Mouse (Mus musculus): ENCODE data around the gene Adap2.
"Not testable (repeated sequence)": the region's sequence is repeated elsewhere in the genome, so short reads cannot be mapped to it uniquely, and the experiment has no call there.

Gene Adap2

DNA sequence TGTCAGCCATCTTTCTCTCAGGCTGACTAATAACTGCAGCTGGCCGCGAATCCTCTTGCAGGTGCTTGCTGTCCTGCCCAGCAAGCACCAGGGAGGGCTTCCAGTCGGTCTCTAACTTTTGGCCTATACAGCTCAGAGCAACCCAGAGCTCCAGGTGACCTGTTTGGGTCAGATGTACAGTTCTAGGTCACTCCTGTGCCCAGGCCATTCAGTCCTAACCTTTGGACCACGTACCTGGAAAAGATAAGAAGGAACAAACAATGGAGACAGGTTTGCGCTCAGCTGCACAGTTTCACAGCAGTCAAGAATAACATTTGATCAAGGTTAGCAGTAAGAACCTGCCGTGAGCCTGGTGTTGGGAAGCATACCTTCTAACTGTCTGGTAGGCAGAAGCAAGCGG, 5.1 kb downstream of the Adap2 start:
- no peak for DNase-seq (ENCODE audit: low spot score in 2 of 2)

DNA sequence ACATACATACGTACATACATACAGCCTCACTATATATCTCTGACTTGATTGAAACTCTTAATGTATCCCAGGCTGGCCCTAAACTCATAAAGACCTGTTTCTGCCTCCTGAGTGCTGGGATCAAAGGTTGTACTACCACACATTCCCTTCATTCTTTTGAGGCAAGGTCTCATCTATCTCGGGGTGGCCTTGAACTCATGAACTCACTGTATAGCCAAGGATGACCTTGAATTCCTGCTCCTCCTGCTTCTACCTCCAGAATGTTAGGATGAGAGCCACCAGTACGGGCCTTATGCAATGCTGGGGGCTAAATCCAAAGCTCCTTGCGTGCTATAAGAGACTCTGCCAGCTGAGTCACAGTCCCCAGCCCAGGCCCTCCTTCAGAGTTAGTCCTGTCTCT, 7.1 kb downstream of the Adap2 start:
- no peak for DNase-seq (ENCODE audit: low spot score in 2 of 2)

DNA sequence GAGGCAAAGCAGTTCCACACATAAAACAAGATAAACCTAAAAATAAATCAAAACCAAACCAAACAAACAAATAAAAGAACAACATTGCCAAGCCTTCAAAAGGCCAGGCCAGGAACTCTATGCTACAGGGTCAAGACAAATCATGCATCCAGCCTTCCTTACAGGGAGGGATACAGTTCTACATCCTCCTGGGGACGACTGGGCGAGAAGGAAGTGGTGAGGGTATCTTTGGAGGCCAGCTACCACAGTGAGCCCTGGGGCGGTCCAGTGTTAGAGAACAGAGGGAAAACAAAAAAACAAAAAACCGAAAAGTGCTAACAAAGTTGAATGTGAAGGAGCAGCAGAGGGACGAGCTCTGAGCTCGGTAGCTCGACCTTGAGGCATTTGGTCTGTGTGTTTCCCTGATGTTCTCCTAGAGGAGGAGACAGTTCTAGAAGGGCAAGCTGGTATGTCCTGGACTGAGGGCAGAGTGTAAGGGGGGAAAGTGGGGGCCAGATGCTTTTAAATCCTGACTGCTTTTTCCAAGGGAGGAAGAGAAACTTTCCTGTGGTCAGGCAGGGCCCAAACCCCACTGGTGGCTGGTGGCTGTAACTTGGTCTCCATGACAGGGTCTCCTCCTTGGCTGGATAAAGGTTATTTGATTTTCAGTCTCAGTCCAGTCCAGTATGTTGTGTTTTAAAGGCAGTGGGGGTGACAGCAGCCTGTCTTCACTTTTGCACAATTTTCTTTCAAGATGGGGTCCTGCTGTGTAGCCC, 9.6 kb downstream of the Adap2 start:
- DNase-seq (ENCODE audit: low spot score in 2 of 2) = no peak

DNA sequence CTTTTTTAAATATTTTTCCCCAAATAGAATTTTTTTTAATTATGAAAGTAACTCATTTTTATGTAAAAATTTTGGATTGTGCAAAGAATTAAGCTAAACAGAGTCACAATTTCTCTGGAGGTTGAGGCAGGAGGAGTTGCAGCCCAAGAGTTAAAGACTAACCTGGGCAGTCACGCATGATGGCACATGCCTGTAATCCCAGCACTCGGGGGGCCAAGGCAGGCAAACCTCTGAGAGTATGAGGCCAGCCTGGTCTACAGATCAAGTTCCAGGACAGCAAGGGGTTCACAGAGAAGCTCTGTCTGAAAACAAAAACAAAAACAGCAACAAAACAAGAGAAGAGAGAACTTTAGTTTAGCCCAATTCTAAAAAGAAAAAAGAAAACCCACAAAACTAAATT, 10.3 kb downstream of the Adap2 start:
- no peak for DNase-seq (ENCODE audit: low spot score in 2 of 2)

DNA sequence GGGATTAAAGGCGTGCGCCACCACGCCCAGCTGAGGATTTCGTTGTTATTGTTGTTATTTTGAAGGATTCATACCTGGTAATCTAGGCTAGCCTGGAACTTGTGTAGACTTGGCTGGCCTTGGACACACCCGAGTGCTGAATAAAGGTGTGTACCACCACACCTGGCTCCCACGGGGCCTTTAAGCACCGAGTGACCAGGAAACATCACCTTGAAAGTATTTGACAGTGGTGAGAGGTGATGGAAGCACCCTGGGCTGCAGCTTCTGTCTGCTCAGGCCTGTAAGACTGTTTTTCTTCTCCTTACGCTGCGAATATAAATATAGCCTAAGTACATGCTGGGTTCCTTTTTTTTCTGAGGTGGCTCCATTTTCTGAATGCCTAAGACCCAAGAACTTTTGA, 14.2 kb downstream of the Adap2 start:
- no peak for DNase-seq (ENCODE audit: low spot score in 2 of 2)

DNA sequence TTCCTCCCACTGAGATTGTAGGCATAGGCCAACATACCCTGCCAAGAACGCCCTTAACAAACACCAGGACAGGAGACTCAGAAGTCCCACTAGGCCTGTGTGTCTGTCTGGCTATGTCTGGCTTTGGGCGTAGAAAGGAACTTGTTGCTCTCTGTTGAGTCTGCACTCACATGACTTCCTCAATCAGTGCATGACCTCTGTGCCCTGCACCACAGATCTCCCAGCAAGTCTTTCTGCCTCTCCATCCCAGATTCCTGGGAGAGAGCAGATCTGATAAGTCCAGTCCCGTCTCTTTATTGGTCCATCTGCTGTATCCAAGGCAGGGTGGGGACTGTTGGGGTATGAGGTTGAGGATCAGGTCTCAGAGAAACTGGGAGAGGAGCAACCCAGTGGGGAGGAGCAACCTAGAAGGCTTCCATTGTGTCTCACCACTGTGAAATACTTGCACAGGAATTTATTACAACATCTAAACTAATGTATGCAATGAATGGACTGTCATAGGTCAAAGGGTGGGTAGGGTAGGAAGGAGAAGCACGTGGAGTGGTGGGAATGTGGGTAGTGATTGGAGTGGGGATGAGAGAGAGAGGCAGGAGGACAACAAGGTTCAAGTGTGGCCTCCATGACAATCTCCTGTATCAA, 14.8 kb downstream of the Adap2 start:
- no peak for DNase-seq (ENCODE audit: low spot score in 2 of 2)

DNA sequence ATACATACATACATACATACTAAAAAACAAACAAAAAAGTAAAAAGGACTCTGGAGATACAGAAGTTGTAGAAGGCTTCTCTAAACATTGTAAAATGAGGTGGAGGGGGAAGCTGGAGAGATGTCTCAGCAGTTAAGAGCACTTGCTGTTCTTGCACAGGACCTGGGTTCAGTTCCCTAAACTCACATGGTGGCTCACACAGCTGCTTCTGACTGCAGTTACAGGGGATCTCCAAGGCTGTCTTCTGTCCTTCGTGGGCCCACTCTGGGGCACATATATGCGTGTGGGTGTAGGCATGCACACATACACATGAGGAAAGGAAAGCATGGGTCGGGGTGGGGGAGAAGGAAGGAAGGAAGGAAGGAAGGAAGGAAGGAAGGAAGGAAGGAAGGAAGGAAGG, 15.7 kb downstream of the Adap2 start:
- DNase-seq (ENCODE audit: low spot score in 2 of 2) = no peak

DNA sequence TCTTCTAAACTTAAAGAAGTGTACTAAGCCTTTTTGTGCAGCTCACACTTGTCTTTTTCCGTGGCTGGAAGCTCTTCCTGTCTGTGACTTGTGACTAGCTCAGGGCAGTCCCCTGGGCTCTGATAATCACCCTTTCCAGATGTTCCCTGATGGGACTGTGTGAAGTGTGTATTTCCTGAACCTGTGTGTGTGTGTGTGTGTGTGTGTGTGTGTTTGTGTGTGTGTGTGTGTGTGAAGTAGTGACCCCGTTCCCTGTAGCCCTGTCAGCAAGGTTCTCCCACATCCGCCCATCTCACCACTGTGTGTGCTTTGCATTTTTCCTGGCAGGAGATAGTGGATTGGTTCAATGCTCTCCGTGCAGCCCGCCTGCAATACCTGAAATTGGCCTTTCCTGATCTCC, 16.4 kb downstream of the Adap2 start:
- no peak for DNase-seq (ENCODE audit: low spot score in 2 of 2)

DNA sequence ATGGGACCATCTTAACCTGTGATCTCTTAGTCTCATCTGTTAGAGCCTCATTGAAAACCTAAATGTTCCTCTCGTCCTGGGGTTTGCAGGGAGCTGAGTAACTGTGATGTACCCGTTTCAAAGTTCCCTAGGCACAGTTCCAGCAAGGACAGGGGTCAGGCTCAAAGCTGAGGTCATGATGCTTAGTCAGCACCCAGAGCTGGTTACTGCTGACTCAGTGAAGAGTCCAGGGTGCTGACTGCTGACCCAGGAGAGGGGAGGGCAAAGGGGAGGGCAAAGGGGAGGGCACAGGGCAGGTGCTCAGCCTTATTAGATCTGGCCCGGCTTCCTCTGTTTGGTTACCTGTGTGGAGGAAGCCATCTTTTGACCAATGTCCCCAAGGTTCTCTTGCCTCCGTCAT, 18.0 kb downstream of the Adap2 start:
- no peak for DNase-seq (ENCODE audit: low spot score in 2 of 2)

DNA sequence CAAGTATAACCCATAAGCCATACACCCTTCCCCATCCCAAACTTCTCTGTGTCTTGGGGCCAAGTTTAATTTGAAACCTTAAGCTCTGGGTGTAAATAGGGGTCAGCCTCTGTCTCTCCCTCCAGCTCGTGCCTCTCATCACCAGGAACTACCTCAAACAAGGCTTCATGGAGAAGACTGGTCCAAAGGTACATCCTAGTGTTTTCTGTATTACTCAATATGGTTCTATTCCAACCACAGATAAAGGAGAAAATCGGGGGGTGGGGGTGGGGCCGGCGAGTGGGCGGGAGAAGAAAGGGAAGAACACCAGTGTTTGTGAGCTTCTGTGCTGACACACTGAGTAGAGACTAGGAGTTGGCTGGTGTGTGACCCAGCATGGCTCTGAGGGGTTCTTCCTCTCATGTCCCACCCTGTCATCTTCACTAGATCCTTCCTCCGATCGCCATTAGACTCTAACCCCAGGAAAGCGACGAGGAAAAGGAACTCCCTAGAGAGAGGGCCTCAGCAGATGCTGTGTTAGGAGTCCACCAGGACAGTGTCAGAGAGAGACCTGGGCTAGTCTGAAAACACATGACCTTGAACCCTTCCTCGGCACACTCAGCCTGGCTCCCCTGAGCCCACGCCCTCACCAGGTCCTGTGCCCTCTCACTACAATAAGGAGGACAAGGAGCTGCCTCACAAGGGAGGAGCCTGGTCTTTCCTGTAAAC, 20.2 kb downstream of the Adap2 start:
- DNase-seq (ENCODE audit: low spot score in 2 of 2) = no peak

DNA sequence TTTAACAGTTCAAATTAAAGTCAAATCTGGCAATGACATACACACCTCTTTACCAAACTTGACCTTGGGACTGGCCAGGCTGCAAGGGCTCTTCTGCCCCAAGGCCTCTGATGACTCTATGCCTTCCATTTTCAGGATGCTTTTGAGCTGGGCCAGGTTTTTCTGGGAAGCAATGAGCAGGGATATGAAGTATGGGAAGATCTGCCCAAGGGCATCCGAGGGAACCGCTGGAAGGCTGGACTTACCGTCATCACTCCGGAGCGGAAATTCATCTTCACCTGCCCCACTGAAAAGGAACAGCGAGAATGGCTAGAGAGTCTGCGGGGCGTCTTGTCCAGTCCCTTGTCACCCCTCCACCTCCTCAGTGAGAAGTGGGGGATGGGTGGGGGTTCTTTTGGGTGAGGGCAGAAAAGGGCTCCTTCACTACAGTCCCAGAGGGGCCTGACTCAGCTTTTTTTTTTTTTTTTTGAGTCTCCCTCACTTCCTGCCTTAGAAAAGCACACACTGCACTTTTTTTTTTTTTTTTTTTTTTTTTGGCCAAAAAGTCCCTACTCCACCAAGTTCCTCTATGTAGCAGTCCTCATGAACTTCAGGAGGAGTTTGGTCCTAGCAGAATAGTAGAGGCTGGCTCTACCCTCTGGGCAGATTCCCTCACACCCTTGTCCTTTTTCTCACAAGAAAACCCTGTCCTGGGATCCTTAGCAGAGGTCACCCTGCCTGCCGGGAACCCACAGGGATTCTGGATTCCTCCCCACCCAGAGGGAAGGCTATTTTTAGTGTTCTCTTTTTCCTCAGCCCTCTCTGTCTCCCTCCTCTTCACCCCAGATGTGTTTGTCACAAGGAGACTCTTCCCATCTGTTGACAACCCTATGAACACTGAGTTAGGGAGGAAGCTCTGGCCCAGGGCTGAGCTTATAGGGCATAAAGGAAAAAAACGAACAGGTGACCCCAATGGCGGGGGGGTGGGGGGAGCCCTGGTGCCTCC, 23.3 kb downstream of the Adap2 start:
- DNase-seq (ENCODE audit: low spot score in 2 of 2) = no peak

DNA sequence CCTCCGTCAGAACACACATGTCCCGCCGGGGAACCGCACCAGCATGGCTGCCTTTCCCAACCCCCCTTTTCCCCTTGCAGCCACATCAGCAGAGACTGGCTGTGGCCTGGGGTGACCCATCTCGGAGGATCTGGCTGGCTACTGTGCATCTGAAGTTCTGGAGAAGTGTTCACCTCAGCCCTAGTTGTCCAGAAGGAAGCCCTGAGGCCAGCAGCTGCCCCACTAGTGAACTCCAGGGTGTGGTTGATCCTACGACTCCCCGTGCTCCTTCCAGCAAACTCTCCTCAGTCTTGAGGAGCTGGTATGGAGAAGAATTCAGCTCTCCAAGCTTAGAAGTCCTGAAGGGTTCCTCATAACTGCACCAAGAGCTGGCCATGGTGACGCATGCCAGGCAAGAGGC, 24.4 kb downstream of the Adap2 start:
- no peak for DNase-seq (ENCODE audit: low spot score in 2 of 2)

DNA sequence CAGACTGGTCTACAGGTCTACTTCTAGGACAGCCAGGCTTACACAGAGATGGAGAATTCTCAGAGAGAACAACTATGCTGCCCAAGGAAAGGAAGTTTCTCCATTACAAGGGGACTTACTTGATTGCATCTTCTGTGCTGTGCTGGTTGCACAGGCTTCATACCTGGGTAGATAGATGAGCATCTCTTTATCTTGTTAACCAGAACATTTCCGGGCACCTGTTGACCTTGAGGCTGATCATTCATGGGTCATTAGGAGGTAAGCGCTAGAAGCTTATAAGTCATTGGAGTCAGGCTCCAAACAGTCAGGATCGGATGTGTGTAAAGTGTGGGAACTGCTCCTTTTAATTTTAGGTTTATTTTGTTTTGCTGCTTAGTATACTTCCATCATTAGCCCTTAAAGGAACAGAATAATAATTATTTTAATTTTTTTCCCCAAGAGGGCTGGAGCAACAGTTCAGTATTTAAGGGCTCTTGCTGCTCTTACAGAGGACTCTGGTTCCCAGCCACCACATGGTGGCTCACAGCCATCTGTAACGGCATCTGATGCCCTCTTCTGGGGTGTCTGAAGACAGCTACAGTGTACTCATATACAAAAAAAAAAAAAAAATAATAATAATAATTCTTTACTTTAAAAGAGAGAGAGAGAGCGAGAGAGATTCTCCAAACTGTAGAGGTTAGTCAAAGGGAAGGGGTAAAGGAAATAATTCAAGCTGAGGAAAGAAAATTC, 27.3 kb downstream of the Adap2 start:
- no peak for DNase-seq (ENCODE audit: low spot score in 2 of 2)

DNA sequence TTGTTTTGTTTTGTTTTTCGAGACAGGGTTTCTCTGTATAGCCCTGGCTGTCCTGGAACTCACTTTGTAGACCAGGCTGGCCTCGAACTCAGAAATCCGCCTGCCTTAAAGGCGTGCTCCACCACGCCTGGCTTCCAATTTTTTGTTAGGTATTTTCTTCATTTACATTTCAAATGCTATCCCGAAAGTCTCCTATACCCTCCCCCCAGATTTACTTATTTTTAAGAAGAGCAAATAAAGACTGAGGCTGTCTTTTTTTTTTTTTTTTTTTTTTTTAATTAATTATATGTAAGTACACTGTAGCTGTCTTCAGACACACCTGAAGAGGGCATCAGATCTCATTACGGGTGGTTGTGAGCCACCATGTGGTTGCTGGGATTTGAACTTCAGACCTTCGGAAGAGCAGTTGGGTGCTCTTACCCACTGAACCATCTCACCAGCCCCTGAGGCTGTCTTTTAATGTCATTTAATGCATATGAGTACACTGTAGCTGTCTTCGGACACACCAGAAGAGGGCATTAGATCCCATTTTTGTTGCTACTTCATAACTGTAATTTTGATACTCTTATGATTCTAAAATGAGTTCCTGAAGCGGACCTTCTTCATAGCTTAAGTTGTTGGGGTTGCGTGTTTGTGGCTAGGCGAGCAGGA, 29.3 kb downstream of the Adap2 start:
- not testable (repeated sequence) for DNase-seq (ENCODE audit: low spot score in 2 of 2)

DNA sequence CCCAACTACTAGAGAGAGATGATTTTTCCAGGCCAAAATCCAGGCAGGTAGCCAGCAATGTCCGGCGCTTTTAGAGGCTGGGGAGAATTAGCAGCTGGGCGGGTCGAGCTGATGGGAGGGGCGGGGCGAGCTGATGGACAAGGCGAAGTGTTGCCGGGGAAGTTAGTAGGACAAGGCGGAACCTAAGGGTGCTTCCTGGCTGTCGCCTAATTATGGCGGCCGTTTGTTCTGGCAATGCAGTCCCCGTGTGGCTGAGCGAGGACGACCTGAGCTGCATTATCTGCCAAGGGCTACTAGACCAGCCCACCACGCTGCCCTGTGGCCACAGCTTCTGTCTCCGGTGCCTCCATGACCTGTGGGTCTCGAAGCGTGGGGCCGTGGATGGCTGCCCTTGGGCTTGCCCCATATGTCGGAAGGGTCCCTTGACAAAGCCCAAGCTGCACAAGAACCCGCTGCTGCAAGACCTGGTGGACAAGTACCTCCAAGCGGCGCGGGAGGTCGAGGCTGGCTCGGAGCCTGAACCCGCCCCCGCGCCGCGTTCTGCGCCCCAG, 29.9 kb downstream of the Adap2 start, which contains the start of gene Rnf135:
Gene Rnf135 (plus strand): TSS at position 147 of the 551 bp plus-strand sequence.
- peak; percentile 85 to 90 for DNase-seq (ENCODE audit: low spot score in 2 of 2)

DNA sequence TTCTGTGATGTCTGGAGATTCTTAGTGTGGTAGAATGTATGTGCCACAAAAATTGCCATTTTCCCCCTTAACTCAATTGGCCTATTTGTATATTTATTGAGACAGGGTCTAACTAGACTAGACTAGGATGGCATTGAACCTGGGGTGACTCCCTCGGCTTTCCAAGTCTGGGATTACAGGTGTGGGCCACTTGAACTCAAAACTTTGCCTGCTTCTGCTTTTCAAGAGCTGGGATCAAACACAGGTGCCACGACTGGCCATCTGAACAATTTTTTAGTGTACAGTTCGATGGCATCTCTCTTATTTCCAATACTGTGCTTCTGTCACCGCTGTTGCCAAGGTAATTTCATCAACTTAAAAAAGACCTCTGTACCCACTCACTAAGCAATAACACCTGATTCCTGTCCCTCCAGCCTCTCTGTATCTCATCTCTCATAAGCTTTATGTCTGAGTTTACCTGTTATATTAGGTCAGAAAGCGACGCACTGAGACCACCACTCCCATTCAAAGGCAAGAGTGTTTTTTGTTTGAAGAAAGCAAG, 30.7 kb downstream of the Adap2 start:
- DNase-seq (ENCODE audit: low spot score in 2 of 2) = no peak

DNA sequence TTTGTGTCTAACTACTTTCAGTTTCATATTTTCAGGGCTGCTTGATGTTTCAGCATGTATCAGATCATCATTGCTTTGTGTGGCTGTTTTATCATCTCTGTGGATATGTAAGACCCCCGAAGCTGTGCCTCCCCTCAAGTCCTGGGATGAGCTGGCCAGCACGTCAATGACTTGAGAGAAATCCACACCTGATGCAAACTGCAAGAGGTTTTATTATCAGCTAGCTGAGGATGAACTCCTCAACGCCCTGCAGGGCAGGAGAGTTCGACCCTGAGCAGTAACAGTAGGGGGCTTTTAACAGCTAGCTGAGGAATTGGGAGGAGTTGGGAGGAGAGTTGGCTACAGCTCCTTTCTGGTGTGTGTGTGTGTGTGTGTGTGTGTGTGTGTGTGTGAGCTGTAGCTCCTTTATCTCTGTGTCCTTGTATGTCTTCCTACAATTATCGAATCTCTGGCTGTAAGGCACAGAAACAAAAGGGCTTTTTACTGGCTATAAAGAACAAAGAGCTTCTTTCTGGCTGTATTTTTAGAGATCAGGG, 31.6 kb downstream of the Adap2 start:
- DNase-seq (ENCODE audit: low spot score in 2 of 2) = not testable (repeated sequence)

DNA sequence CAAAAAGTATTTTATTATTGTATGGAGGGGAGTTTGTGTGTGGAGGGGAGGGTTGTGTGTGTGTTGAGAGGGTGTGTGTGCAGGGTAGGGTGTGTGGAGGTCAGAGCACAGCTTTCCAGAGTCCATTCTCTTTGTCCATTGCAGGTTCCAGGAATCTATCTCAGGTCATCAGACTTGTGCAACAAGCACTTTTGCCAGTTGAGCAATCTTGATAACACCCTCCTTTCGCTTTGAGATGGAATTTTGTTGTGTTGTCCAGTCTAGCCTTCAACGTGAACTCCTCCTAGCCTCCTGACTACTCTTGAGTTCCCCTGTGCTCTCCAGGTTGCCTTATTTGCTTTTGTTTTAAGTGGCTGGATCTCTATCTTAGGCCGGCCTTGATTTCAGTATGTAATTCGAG, 36.4 kb downstream of the Adap2 start:
- no peak for DNase-seq (ENCODE audit: low spot score in 2 of 2)

DNA sequence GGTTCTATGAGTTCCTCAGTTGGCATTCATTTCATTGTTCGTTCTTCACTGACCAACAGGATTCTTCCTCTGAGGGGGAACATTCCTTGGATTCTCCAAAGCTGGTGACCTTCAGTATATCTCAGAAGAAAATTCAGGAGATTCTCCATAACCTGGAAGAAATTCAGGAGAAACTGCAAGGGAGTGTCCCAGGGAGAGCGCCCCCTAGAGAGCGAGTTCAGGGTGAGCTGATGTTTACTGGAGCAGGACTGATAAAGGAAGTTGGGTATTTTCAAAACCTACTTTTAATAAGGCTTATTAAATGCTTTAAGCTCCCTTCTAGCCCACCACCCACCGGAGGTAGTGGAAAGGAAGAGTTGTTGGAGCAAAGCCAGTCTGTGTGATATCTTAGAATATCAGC, 39.9 kb downstream of the Adap2 start:
- DNase-seq (ENCODE audit: low spot score in 2 of 2) = no peak

DNA sequence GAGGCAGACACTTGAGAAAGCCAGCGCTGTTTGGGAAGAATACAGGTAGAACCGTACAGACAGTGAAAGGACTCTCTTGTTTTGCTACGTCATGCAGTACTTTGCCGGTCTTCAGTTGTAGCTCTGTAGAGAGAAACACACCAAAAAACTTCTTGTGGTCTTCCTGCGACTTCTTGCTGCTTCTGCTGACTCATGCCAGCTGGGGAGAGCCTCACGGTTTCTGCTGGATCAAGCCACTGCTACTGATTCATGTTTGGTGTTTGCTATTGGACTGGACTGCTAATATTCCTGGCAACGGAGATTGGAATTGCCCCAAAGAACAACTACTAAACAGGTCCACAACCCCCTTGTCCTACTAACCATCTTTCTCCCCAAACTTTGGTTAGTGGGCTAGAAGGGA, 42.4 kb downstream of the Adap2 start:
- DNase-seq (ENCODE audit: low spot score in 2 of 2) = no peak

Data from spleen, postnatal 4 days (tissue).